Mouse (Mus musculus) heart, adult 2 months (tissue): ENCODE results near the gene Exog.

Experiments used
- CTCF ChIP-seq: fragments of 200-600 bp; IDR thresholded peaks from 2 replicates; pipeline ENCODE4 v1.8.1; 2022; ENCODE audit warnings: antibody characterized with exemption, mild to moderate bottlenecking, moderate library complexity
- EP300 ChIP-seq: fragments of 200-500 bp; IDR thresholded peaks from 2 replicates; pipeline ENCODE4 v1.6.1; 2011; ENCODE audit warnings: low read depth, low read length, control low read depth; ENCODE audit not compliant: insufficient read depth
- POLR2A ChIP-seq: fragments of 200-500 bp; IDR thresholded peaks from 2 replicates; pipeline ENCODE4 v1.6.1; 2011; ENCODE audit warnings: mild to moderate bottlenecking, low read depth, low read length, control low read depth; ENCODE audit not compliant: insufficient read depth

DNA sequence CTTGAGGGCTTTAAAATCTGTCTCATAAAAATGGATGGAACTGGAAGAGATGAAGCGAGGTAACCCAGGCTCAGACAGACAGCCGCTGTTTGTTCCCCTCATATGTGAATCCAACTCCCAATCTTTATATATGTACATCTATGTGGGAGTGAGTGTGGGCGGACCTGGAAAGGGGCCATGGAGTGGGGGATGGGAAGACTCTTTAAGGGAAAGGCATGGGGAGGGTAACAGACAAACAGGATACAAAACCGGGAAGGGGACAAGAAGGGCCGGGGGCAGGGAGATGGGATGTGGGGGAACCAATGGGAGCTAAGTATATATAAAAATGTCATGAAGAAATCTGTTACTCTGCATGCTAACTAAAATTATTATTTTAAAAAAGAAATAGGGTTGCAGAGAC lies 52.2 kb downstream of the Exog start:
- TF ChIP-seq POLR2A (no peak), CTCF (no peak), EP300 (no peak)
